Mouse (Mus musculus): ENCODE measurements around the gene Zic4.

Gene Zic4

DNA sequence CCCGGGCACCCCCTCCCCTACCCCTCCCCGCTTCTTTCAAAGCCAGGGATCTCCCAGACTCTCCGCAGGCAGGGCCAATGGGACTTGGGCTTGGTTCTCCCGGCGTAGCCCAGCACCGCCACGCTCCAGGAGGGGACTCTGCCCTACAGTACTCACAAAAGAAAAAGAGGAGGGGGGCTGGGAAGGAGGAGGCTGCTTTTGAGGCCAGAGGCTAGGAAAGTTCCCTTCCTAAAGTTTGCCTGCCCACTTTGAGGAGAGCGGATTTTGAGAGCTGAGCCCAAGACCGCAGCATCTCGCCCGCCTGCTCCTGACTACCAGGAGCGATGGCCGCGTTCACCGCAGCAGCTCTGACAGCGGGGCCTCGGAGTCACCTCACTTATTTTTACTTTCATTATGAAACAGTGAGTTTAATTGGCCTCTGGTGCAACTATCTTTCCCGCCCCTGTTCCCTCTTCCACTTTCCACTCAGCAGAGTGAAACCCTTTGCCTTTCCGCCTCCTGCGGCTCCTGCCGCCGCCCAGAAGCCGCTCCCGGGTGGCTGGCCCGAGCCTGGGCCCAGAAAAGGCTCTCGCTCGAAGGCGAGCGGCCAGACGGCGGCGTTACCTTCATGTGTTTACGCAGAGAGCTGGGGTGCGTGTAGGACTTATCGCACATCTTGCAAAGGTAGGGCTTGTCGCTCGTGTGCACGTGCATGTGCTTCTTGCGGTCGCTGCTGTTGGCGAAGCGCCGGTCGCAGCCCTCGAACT, at the start of gene Zic4:
Zic4 (plus strand) TSS at position 558 of the 746 bp plus-strand sequence.
- peak; percentile 78 for DNase-seq (ENCODE audit: low spot score)

DNA sequence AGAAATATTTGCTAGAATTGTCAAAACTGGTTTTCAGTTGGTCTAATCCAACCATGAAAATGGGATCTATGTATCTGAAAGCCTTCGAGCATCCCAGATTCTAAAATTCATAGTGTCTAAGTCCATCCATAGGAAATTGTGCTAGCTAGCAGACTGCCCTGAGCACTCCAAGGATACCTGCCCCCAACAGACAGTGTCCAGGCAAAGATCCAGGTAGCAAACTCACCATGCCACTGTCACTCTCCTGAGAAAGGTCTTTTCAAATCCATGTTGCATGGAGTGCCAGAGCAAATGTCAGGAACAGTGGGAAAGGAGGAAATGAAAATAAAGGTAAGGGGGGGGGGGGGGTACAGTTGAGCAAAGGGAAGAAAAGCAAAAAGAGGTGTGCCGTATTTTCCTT, 14.6 kb upstream of the Zic4 start:
- DNase-seq (ENCODE audit: low spot score) = no peak

DNA sequence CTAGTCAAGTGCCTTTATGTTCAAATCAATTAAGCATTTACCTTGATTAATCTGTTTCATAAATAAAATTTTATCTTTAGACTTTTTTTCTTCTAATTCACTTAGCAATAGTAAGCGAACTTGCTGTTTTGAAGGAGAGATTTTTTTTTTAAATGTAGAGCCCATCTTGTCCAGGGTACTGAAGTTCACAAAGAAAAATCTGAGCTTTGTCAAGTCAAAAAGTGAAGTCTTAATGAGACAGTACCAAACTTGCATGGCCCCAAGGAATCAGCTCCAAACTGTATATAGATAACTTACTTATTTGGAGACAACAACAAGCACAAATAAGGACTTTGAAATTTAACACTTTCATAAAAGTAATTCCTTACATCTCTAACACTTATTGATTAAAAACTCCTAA, 13.5 kb upstream of the Zic4 start:
- DNase-seq (ENCODE audit: low spot score) = no peak

DNA sequence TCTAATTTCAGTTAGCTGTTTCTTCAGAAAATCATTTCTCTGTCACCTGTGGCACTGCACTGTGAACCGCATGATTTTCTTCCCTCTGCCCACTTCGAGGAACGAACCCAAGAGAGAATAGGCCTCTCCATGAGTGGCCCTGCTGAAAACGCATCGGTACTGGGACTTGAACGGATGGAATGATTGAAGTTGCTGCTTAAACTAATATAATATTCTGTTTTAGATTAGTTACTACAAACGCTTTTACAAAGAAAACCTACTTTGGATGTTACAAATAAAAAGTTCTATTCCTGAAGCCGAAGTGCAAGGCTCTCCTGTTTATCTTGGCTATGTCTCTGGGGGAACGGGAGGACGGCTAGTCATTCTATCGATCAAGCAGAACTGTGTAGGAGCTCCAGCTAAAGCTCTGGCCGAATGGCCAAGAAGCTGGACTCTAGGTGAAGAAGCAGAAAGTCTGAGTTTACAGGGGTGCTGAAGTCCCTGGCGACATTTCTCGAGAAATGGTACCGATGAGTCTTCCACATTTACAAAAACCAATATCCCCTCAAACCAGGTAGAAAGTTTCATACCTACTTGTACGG, 11.9 kb upstream of the Zic4 start:
- no peak for DNase-seq (ENCODE audit: low spot score)

DNA sequence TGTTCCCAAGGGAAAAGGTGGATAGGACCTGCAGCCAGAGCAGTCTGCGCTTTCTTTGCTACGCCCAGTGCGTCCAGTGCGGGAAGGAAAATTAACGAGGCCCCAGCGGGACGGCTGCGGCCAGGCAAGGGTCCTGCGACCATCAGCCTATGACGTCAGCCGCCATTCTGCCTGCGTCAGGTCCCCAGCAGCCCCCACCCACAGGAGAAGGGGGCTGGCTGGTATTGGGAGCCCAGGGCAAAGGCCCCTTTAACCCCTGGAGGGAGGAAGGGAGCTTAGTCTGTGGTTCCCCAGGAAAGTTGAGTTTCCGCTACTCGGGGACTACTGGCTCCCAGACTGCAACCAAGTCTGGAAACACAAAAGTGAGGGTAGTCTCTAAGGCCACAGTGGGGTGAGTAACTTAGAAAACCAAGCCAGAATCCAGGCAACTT, 11.3 kb upstream of the Zic4 start:
- no peak for DNase-seq (ENCODE audit: low spot score)

DNA sequence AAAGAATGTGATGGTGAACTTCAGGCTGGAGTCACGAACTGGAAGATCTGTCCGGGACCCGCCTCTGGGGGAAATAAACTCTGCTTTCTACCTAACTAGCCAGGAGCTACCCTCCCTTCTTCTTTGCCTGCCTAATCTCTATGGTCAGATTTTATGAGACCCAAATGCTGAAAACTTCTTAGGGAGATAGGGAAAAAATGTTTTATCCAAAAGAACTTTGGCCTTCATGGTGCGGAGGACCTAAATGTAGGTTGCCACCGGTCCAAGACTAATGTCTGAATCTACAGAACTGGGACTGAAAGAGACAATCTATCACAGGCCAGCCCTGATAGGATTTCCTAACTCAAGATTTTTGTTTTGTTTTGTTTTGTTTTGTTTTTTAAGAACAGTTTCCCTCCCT, 10.9 kb upstream of the Zic4 start:
- DNase-seq (ENCODE audit: low spot score) = no peak

DNA sequence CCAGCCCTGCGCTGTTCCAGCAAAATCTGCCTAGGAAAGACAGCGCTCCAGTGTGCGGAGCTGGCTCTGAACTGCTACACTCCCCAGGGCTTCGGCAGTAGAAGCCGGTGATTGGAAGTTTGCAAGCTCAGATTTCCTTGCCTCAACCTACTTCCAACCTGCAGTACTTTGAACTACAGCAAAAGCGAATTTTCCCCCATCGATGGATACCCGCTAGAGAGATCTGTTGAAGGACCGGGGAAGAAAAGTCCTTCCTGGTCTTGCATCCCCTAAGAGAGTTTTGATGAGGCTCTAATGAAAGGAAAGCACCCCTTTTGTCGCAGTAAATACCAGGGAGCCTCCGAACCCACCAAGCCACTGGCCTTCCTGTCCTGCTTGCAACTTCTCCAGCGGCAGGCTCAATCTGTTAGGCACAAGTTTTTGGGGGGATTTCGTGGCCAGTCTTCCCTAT, 10.2 kb upstream of the Zic4 start:
- no peak for DNase-seq (ENCODE audit: low spot score)

DNA sequence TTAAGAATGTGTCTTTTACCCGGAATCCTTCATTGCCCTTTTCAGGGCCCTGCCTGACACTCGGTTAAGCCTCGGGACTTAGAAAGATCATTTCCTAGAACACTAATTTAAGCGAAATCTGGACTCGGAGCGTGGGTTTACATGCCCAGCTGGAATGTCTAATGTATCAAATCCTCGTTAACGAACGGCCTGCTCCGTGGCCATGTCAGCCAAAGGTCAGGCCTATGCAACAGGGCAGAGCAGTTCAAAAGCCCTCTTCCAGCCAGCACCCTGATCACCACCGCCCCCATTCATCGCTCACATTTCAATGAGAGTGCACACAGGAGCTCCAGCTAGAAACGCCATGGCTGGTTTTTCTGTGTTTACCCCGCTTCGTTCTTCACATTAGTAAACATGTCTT, 9.4 kb upstream of the Zic4 start:
- no peak for DNase-seq (ENCODE audit: low spot score)

DNA sequence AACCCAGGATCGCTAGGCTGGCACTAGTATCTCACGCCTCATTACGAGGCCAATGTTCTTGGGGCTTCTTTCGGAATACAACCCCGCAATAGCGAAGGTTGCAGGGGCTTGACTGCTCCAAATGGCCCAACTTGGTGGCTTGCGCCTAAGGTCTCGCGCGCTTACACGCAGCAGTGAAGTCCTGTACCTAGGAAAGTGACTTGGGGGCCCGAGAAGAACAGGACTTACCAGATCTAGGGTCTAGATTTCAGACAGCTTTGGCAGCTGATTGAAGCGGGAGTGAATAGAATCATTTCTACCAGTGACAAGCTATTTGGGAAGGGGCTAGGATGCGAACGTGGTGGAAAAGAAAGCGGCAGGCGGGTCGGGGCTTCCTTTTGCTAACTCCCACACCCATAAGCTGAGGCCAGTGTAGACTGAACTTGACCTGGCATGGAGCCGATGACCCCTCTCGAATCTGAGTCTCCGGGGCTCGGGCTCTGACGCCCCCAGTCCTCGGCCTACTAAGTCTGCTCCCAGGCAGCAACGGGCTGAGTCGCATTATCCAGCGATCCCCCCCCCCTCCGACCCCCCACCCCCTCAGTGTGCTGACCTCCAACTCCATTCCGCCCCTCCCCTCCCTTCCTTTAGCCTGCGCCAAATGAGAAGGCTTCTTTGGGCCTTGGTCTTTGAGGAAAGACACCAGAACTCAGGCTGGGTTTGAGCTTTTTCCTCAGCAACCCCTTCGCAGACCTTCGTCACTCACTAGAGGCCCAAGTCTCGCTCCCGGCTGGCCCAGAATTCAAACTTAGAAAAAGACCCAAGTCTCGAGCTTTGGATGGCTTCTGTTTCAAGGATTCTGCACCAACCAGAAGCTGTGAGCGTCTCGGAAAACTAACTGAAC, 8.4 kb upstream of the Zic4 start:
- DNase-seq (ENCODE audit: low spot score) = no peak

DNA sequence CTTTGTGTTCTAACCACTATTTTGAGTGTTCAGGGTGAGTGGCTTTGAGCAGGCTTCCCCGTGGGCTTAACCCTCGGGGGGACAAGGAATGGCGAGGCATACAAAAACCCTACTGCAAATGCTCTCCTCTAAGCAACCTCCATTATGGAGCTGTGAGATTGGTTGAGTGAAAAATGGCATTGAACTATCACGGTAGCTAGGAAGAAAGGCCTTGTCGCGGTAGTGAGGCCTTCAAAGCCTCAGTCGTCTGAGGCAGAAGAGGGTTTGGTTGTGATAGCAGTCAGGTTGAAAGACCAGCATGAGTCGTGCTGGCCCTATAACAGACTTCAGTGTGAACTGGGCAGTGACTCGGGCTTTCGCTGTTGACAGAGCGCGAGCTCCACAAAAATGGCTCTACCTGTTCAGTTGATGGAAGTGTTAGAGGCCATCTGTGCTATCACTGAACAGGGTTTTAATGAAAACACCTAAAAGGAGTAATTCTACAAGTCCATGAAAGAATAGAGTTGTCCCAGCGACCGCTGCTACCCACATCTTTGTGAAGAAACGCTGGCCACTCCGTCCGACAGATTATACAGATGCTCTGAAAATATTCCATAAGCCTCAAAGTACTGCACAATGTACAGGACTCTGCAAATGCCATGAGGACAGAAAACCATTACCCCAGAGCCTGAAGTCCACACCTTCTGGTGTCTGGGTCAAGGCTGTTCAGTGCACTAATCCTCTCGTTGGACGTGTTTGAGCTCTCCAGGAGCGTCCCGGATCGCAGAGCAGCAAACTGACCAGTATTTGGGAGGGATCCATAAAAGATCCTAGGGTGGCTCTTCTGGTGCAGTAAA, 7.6 kb upstream of the Zic4 start:
- no peak for DNase-seq (ENCODE audit: low spot score)

DNA sequence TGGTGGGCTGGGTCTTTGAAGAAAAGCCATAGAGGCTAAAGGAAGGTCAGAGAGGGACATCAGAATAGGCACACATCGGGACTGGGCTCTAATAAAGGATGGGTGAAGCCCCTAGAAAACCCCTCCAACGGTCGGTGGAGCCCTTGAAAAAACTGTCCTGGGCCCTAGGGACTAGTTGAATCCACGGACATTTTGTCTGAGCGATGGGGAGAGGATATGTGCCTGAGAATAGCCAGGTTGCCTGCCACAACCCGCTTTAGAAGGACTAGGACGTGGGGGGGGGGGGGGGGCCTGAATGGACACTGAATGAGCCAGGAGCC, 7.0 kb upstream of the Zic4 start:
- no peak for DNase-seq (ENCODE audit: low spot score)

DNA sequence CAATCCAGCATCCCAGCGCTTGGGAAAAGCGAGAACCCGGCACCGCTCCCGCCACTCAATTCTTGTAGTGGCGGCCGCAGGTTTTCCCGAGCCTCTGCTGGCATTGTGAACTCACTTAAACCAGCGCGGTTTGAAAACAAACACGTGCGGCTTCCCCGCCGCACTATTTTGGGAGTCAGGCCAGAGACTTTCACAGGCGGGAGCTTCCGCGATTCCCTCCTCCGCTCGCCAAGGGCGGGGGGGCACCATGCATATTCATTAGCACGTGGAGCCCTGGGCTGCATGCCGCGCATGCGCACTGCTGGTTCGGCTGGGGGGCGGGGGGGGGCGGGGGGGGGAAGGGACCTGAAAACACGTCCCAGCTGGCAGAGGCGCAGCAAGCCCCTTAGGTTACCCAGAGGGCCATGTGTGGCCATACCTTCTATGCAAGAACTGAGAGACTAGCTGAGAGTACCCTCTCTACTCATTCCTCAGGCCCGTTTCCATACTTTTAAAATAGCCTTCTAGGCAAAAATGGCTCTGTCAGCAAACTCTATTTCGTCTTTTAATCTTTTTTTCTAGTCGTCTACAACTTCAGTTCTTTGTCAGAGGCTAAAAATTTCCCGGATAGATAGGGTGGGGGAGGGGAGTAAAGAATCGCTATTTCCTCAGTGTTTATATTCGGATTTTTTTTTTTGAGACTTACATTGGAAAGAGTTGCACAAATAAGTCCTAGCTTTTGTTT, 6.4 kb upstream of the Zic4 start:
- peak; percentile 85 for DNase-seq (ENCODE audit: low spot score)

DNA sequence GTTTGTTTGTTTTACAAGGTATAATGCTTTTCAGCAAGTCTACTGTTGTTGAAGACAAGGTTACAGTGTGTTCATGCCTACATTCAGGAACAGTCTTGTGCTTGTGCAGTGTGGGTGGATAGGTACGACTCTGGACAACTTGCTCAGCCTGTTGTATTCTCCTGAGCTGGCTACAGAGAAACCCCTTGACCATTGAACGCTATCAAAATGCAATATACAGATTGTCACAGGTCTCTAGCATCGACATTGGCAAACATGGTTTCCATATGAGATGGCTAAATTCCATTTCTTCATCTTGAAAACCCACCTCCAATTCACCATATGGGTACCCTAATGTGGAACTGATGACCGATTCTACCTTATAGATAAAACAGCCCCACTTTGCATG, 5.9 kb upstream of the Zic4 start:
- no peak for DNase-seq (ENCODE audit: low spot score)

DNA sequence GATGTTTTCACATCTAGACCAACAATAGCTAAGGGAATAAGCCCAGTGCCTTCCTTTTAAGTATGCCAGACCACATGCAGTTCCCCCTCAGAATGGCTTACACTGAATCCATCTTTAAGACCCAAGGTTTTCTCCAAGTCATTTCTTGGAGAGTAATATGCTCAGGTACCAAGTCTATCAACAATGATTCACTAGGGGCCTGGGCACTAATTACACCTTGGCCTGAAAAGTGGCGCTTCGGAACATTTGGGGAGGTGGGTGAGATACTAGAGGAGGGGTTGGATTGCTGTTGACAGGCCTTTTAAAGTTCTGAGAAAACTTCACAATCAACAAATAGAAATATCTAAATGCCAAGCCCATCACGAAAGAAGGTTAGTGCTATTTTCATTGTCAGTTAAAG, 4.9 kb upstream of the Zic4 start:
- no peak for DNase-seq (ENCODE audit: low spot score)

DNA sequence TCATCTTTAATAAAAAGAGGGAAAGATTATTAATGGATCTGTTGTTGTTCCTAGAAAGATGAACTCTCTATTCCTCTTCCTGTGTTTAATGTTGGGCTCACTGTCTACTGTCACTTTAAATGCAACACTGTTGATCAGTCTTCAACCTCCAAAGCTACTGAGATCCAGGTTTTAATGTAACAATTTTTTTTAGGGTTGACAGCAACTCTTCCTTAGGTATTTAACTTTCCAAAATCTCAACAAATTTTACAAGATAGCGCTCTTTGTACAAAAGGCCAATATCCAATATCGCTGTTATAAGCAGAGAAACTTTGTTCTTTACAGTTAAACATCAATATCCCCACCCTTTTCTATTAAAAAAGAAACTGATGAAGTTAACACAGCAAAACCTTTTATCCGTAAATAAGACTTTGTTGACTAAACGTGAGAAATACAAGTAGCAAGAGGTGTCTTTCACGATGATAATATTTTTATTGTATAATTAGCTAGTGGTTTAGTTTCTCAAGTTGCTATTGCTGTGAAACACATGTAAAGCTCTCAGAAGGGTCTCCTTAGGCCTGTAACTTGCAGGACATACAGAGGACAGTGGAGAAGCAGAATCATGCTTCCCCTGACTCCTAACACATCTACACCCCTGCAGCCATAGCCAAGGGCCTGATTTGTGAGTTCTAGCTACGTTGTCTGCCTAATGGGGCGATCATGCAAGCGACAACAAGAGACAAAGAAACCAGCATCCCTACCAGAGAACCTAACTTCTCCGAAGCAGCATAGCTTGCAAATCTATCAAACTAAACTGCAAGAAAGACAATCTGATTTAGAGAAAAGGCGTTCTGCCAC, 3.1 kb upstream of the Zic4 start:
- no peak for DNase-seq (ENCODE audit: low spot score)

DNA sequence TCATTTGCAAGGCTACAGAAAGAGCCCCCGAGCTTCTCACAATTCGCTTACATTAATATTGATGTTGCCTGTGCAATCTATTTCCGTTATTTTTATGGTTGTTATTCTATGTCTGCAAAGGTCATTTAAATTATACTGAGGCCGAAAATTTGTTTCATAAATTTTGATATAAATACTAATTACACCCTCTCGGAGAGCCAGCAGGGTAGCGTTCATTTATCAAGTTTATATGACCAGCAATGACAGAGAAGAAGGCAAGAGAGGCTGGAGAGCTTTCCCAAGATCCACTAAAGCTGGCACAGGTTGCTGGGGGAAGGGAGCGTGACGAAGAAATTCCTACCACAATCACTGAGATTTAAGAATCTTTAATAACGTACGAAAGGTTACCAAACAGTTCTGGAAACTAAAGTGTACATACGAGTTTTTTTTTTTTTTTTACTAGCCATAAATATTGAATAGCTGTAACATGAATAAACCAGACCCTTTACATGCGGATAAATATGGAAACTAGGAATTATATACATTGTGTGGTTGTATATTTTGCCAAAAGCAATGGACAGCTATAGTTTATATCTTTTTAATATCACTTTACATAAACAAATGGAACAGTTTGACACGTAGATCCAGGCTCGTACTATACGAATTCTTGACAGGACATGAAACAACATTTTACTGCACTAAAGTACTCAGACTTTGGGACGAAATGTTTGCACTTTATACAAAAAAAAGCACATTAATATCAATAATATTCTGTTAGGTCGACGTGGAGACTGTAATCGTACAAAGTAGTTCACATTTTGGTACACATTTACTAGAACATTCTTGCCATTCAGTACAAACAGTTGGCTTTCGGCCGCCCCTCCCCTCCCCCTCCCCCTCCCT, 1.8 kb upstream of the Zic4 start:
- DNase-seq (ENCODE audit: low spot score) = peak; percentile 10

DNA sequence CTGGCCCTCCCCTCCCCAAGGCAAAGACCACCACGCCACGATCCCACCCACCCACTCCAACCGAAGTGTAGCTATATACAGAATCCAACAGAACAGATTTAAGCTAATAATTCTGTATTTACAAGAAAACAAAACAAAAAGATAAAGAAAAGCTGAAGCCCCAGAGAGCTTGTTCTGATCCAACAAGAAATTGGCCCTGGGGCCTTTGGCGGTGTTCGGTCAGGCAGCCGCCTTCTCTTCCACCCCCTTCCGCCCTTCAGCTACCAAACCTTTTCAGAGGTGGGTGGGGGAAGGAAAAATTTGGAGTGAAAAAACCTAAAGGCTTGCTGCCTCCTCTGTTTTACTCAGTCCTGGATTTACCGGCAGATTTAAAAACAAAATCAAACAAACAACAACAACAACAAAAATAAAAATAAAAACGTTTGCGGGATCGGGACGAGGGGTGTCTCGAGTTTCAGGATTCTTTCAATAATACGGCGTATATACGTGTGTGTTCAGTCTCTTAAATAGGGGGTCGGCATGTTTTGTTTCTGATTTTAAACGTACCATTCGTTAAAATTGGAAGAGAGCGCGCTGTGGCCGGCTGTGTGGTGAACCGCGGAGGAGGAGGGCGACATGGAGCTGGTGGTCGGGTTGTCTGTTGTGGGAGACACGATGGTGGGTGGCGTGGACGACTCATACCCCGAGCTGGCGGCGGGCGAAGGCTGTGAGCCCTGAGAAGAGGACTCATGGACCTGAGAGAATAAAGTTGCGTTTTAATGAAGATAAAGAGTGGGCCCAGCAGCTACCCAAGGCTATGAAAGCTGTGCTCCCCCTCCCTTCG, 969 bp upstream of the Zic4 start:
- DNase-seq (ENCODE audit: low spot score) = peak; percentile 64

DNA sequence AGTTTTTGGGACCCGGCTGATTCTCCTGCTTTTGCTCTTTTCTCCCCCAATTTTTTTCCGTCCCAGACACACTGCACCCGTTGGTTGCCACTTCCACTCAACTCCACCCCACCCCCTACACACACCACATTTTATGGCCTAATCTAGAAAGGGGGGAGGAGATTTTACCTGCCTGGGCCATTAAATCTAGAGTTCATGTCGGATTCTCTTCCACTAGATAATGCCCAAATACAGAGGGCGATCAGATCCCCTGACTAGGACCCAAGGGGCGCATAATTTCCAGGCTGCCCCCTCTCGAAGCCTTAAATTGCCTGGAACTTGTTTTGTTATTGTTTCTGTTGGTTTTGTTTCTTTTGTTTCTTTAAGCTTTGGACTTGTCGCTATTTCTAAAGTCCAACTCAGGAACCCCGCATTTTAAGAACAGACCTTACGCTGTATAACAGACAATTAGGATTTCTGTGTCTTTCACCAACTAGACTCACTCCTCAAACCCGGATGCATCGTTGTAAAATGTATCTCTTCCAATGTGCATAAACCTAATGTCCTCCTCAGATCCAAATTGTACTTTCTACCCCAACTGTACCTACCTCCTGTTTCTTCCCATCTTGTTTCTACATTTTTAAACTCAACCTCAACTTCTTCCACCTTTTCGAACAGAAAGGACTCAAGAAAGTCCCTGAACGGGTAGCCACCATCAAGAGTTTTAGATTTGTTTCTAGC, 958 bp downstream of the Zic4 start:
- DNase-seq (ENCODE audit: low spot score) = peak; percentile 7
